Mouse (Mus musculus) CH12.LX (cell line): ENCODE data around the gene Ermap. TPM values are rescaled to one million over a fixed set of nuclear protein-coding genes. Genes with fewer than 3 reads are reported as not detected.

Source experiments
- DNase-seq: peaks from one replicate; pipeline ENCODE4 v3.0.0-alpha.2; 2013; ENCODE audit errors: extremely low read depth
- H3K27ac ChIP-seq: 2 replicates; pipeline ENCODE4 v1.5.1; 2012; ENCODE audit warnings: low read depth, mild to moderate bottlenecking, control low read depth, moderate library complexity; ENCODE audit not compliant: insufficient read depth
- H3K27me3 ChIP-seq: replicated peaks from 2 replicates; pipeline ENCODE3; 2012; ENCODE audit warnings: inconsistent platforms
- H3K36me3 ChIP-seq, 2 experiments: replicated peaks in 1 of 2; 2 replicates each; pipeline versions ENCODE3 to v1.6.1; 2012; ENCODE audit warnings: inconsistent platforms in 1 of 2, low read length in 1 of 2, mild to moderate bottlenecking in 1 of 2, mixed read lengths in 1 of 2, moderate library complexity in 1 of 2; ENCODE audit not compliant: control insufficient read depth in 1 of 2, insufficient read depth in 1 of 2
- H3K4me1 ChIP-seq, 2 experiments: 2 replicates each; pipeline ENCODE4 v1.6.1; 2012; ENCODE audit warnings: inconsistent platforms in 1 of 2, moderate library complexity in 1 of 2; ENCODE audit not compliant: insufficient read depth in 2 of 2, control insufficient read depth in 1 of 2
- H3K4me2 ChIP-seq: 2 replicates; pipeline ENCODE4 v1.6.1; 2012; ENCODE audit warnings: low read depth, mild to moderate bottlenecking, control low read depth; ENCODE audit not compliant: poor library complexity, insufficient read depth, severe bottlenecking
- H3K4me3 ChIP-seq, 3 experiments: fragments of 150-350 bp in 1 of 3; sonication (generic) in 1 of 3; replicated peaks in 1 of 3; 2 replicates each; pipeline versions ENCODE3 to v1.5.1; 2011 to 2012; ENCODE audit warnings: low read depth in 2 of 3, low read length in 2 of 3, mild to moderate bottlenecking in 2 of 3, moderate library complexity in 2 of 3, control low read depth in 1 of 3, improper control_type of control experiment in 1 of 3, inconsistent platforms in 1 of 3, mixed read lengths in 1 of 3; ENCODE audit not compliant: poor library complexity in 1 of 3
- H3K79me2 ChIP-seq: replicated peaks from 2 replicates; pipeline ENCODE4 v1.6.1; 2012; ENCODE audit warnings: mild to moderate bottlenecking, moderate library complexity; ENCODE audit not compliant: control insufficient read depth, poor library complexity, insufficient read depth, severe bottlenecking; ENCODE audit errors: extremely low read depth
- H3K9ac ChIP-seq: 2 replicates; pipeline ENCODE4 v1.6.1; 2012; ENCODE audit warnings: low read depth, mild to moderate bottlenecking, control low read depth, moderate library complexity; ENCODE audit not compliant: insufficient read depth
- H3K9me3 ChIP-seq: replicated peaks from 2 replicates; pipeline ENCODE3; 2012; ENCODE audit warnings: low read length, inconsistent platforms, mixed read lengths
- CTCF ChIP-seq, 2 experiments: IDR thresholded peaks in 1 of 2; conservative IDR thresholded peaks in 1 of 2; 2 replicates each; pipeline ENCODE4 v1.5.1; 2011 to 2012; ENCODE audit warnings: low read depth in 2 of 2, low read length in 2 of 2, improper control_type of control experiment in 1 of 2, inconsistent platforms in 1 of 2, mild to moderate bottlenecking in 1 of 2, moderate library complexity in 1 of 2
- E2F4 ChIP-seq: IDR thresholded peaks from 2 replicates; pipeline ENCODE4 v1.6.1; 2011; ENCODE audit warnings: low read depth, low read length, improper control_type of control experiment; ENCODE audit not compliant: insufficient replicate concordance
- ETS1 ChIP-seq: conservative IDR thresholded peaks from 2 replicates; pipeline ENCODE4 v1.6.1; 2012; ENCODE audit warnings: low read depth, mild to moderate bottlenecking, inconsistent platforms, low read length, improper control_type of control experiment, moderate library complexity
- JUND ChIP-seq: conservative IDR thresholded peaks from 2 replicates; pipeline ENCODE4 v1.6.1; 2011; ENCODE audit warnings: low read depth, low read length, improper control_type of control experiment
- MAFK ChIP-seq: IDR thresholded peaks from 2 replicates; pipeline ENCODE4 v1.6.1; 2011; ENCODE audit warnings: low read length, improper control_type of control experiment; ENCODE audit not compliant: insufficient replicate concordance
- MAX ChIP-seq: IDR thresholded peaks from 2 replicates; pipeline ENCODE4 v1.6.1; 2011; ENCODE audit warnings: low read length, improper control_type of control experiment
- POLR2A ChIP-seq: IDR thresholded peaks from 2 replicates; pipeline ENCODE4 v1.6.1; 2011; ENCODE audit warnings: low read depth, mild to moderate bottlenecking, improper control_type of control experiment, low read length
- POLR2AphosphoS2 ChIP-seq: IDR thresholded peaks from 2 replicates; pipeline ENCODE4 v1.6.1; 2011; ENCODE audit warnings: low read depth, low read length, improper control_type of control experiment
- RAD21 ChIP-seq: IDR thresholded peaks from 2 replicates; pipeline ENCODE4 v1.6.1; 2011; ENCODE audit warnings: low read depth, mild to moderate bottlenecking, low read length, improper control_type of control experiment, moderate library complexity
- RCOR1 ChIP-seq: conservative IDR thresholded peaks from 2 replicates; pipeline ENCODE4 v1.6.1; 2012; ENCODE audit warnings: low read depth, mild to moderate bottlenecking, inconsistent platforms, low read length, improper control_type of control experiment
- SMC3 ChIP-seq: IDR thresholded peaks from 2 replicates; pipeline ENCODE4 v1.6.1; 2011; ENCODE audit warnings: low read depth, low read length, improper control_type of control experiment
- UBTF ChIP-seq: IDR thresholded peaks from 2 replicates; pipeline ENCODE4 v1.6.1; 2012; ENCODE audit warnings: low read depth, mild to moderate bottlenecking, inconsistent platforms, low read length, improper control_type of control experiment, moderate library complexity
- ZC3H11A ChIP-seq: IDR thresholded peaks from 2 replicates; pipeline ENCODE4 v1.6.1; 2012; ENCODE audit warnings: low read depth, mild to moderate bottlenecking, inconsistent platforms, low read length, improper control_type of control experiment
- ZKSCAN1 ChIP-seq: IDR thresholded peaks from 2 replicates; pipeline ENCODE4 v1.6.1; 2012; ENCODE audit warnings: low read depth, inconsistent platforms, low read length, improper control_type of control experiment, borderline replicate concordance
- dilution Hi-C: fragments of 300-500 bp; cut with MboI; formaldehyde crosslinking; loops from 2 replicates; pipeline ENCODE4 v1.14.3; 2020; ENCODE audit warnings: low sequenced_read_pairs; ENCODE audit not compliant: extremely low pct_unique_long_range_greater_than_20kb, extremely low pct_ligation_motif_present
- in situ Hi-C: fragments of 300-500 bp; cut with MboI; formaldehyde crosslinking; loops from 3 replicates; pipeline ENCODE4 v1.14.3; 2019; ENCODE audit warnings: low sequenced_read_pairs, low pct_ligation_motif_present, low pct_unique_long_range_greater_than_20kb, mixed read lengths
- polyA plus RNA-seq: library from polyadenylated mRNA; unstranded; fragments of >175 nt; gene quantifications from 2 replicates; pipeline ENCODE4 v1.2.1, GENCODE M21; 2012; ENCODE audit warnings: low read depth; ENCODE audit not compliant: insufficient read length
- total RNA-seq, 2 experiments: library from RNA; depleted of rRNA; stranded (reverse); fragments of 300-350 nt in 1 of 2; fragments of >200 nt in 1 of 2; gene quantifications; 2 replicates each; pipeline ENCODE4 v1.2.3; 2012 to 2014

The Ermap gene
- total and polyA plus RNA-seq, 3 experiments = not detected

GRCm38 (mm10) chr4:119204672-119205071, 14.9 kb upstream of the Ermap start:
- no peak overlapping the region for H3K4me3 ChIP-seq
- DNase-seq = peak; percentile 58
- in situ Hi-C loops (loop anchor here (5.0 kb wide), 1 partner anchor 32 kb away; the partner anchor contains the start of gene Zfp691), dilution Hi-C loops (no loop called here)
- H3K4me1 ChIP-seq = 0 out of 4 replicates have a peak, but pooled peaks cover 0 to 3% of the 10 kb centered on the region in 2 experiments
- H3K79me2 ChIP-seq = no peaks in the 10 kb centered on the region
- TF ChIP-seq RAD21 (peak; percentile 94), SMC3 (peak; percentile 89), CTCF (conservative IDR thresholded peaks at IDR 0.05 in 1 of 2, IDR thresholded peaks at IDR 0.05 in 1 of 2; ENCODE audit: low read depth in 2 of 2, low read length in 2 of 2) (peak; percentile 79 to 94; a peak in 3 of 4 replicates), JUND (no peak), POLR2A (no peak), E2F4 (no peak), ZC3H11A (peak; percentile 9; the same call in 1 of the 2 replicates)
- no peaks in the 10 kb centered on the region for H3K9me3 ChIP-seq
- H3K27ac ChIP-seq = no peak overlapping the region
- H3K9ac ChIP-seq = no peak overlapping the region
- peaks cover 2% of the 10 kb centered on the region for H3K27me3 ChIP-seq
- no peak overlapping the region for H3K4me2 ChIP-seq
- H3K36me3 ChIP-seq = peaks cover 0 to 8% of the 10 kb centered on the region in 2 experiments

- H3K4me2 ChIP-seq = no peak overlapping the region
- H3K9me3 ChIP-seq = no peaks in the 10 kb centered on the region
- DNase-seq = no peak
- H3K4me3 ChIP-seq = no peak overlapping the region
- peaks cover 0 to 6% of the 10 kb centered on the region in 2 experiments; a peak in 2 of 4 replicates for H3K4me1 ChIP-seq
- no peak overlapping the region for H3K27ac ChIP-seq
- H3K27me3 ChIP-seq = no peaks in the 10 kb centered on the region
- dilution Hi-C loops (no loop called here), in situ Hi-C loops (no loop called here)
- no peaks in the 10 kb centered on the region for H3K79me2 ChIP-seq
- no peak for TF ChIP-seq POLR2AphosphoS2
- TF ChIP-seq UBTF = no peak
- TF ChIP-seq RCOR1 = no peak
- TF ChIP-seq SMC3 = no peak
- TF ChIP-seq ZKSCAN1 = no peak
- no peak for TF ChIP-seq MAFK
- no peak for TF ChIP-seq ZC3H11A
- no peak for TF ChIP-seq ETS1
- TF ChIP-seq MAX = no peak
- H3K36me3 ChIP-seq = peaks cover 0 to 8% of the 10 kb centered on the region in 2 experiments
- H3K9ac ChIP-seq = no peak overlapping the region
These were observed 8.3 kb upstream of the Ermap start for GRCm38 (mm10) chr4:119198105-119198504.
